Mouse (Mus musculus) frontal cortex, postnatal 10 days (tissue): ENCODE data around the gene Prr5.
"Not testable (repeated sequence)": the region's sequence is repeated elsewhere in the genome, so short reads cannot be mapped to it uniquely, and the experiment has no call there.

Source experiments
- DNase-seq, 2 experiments: peaks; one replicate each; pipeline ENCODE4 v3.0.0; 2022; ENCODE audit warnings: low spot score in 2 of 2, mixed read lengths in 1 of 2

The Prr5 gene

DNA sequence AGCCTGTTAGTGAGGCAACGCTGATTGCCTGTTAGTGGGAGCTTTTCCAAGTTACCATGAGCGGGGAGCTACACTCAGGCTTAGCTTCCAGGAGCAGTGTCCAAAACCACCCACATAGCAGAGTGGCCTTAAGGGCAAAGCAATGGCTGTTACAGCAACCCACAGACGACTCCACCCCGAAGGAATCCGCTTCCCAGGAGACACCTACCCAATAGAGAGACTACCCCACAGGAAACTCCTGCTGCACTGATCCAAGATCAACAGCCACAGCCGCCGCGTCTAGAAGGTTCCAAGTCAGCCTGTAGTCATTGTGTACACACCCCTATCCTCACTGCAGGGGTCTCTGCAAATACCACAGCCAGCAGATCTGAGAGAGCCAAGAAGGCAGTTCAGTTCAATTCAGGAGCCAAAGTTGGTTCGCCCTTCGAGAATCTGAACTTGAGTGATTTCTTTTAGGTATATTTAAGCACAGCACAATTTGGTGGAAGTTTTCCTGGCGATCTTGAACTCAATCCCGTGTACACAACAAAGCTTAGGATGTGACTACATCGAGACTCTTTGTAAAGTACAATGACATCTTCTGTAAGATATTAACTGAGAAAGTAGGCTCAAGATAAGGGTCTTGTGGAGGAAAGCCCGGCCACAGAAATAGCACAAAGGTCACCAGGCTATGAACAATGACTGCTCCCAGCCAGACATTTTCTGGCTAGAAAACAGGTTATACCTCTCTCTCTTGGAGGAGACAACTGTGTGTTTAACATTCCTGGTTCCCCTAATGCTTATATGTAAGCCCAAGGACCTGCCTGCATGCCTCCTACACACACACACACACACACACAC is 43.4 kb downstream of the Prr5 start:
- no peak for DNase-seq

DNA sequence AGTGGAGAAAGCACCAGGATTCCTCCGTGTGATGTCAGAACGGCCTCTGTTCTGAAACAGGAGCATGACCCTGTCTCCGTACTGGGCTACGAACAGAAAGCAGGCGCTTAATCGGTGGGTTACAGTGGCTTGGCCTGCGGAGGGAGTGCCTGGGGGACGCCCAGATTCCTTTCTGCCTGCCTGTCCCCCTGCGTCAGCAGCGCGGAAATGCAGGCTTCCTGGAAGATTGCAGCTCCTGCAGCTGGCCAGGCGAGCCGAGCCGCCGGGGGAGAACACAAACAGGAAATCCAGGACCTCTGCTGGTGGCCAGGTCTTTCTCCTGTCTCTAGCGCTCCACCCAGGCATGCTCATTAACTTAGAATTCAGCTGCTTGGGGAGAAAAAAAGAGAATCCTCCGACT is 45.3 kb downstream of the Prr5 start:
- DNase-seq, result peak in 1 of 2 experiments; percentile 53

DNA sequence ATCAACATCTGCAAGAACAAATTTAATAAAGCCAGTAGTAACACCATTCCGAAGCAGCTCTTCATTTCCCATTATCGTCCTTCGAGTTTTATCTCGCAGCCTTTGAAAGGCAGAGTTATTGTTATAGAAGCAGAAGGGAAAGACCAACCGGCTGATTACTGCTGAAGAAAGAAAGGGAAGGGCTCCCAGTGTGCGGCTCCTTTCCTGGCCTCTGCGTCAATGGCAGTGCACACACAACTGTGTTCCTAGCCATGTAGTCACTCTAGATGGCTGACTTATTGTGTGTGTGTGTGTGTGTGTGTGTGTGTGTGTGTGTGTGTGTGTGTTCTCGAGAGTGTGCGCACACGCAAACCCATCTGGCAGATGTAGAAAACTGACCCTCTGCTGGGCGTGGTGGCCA is 45.7 kb downstream of the Prr5 start:
- DNase-seq, result no peak

GRCm38 (mm10) chr15:84717570-84718270 is 48.3 kb downstream of the Prr5 start:
- DNase-seq, result not testable (repeated sequence)

DNA sequence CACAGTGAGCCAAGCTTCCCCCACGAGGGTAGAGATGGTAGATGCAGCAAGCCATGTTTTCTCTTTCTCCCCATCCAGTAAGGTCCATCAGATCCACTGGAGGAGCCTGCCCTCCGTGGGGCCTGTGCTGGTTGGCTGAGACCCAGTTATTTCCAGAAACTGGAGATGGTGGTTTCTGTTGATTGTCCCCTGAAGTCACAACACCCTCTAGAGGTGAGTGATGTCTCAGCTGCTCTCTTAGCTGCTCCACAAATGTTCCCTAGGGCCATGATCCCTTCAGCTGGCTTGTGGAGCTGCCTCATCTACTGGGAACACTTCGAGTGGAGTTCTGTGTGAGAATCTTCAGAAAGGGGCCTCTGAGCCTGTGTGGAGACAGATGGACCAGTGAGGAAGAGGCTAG is 49.4 kb downstream of the Prr5 start:
- no peak for DNase-seq

GRCm38 (mm10) chr15:84719791-84720190 is 50.4 kb downstream of the Prr5 start, which contains the start of gene Arhgap8:
Gene Arhgap8 (plus strand): TSS chr15:84720052.
- no peak for DNase-seq

GRCm38 (mm10) chr15:84720291-84721204 is 51.1 kb downstream of the Prr5 start:
- no peak for DNase-seq

DNA sequence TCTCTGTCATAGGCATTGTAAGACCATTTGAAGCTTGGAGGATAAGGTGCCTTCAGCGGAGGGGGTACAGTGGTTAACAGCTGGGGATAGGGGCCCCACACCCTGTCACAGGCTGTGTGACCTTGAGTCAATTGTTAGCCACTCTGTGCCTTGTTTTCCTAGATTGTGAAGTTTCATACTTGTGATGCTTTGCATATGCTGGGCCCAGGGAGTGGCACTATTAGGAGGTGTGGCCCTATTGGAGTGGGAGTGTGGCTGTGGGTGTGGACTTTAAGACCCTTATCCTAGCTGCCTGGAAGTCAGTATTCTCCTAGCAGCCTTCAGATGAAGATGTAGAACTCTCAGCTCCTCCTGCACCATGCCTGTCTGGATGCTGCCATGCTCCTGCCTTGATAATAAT is 54.2 kb downstream of the Prr5 start:
- DNase-seq, result not testable (repeated sequence)

DNA sequence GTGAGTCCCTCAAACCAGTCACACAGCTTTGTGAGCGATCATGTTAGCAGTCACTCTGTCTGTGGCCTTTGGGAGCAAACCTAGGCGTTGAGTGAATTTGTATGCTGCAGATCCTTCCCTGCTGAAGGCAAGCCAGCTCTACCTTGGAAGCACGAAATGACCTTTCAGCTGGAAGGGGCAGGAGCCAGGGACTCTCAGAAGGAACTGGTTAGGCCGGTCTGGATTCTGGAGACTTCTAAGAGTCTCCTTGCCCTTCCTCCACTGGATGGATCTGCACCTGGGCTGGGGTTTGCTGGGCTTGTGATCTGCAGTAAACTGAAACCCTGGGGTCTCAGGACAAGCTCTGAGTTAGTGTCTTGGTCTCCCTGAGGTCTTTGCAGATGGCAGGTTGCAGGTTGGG is 54.8 kb downstream of the Prr5 start:
- DNase-seq, result no peak

DNA sequence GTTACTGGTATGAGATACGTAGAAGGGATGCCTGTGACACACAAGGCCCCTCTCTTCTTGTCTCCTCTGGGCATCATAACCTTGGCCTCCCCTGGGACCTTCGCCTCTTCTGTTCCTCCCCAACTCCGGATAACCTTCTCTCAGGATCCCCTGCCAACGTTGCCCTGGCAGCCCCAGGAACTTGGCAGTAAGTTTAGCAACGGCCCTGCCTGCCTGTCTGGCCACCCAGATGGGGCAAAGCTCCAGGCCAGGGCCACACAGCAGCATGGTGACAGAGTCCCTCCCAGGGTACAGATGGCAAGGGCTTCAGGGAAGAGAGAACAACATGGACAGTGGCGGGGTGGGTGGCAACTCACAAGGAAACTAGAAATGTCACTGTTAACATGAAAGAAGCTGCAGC is 60.3 kb downstream of the Prr5 start:
- DNase-seq, result peak; percentile 26 to 45

- no peak for DNase-seq
Observed at GRCm38 (mm10) chr15:84730893-84731292, 61.5 kb downstream of the Prr5 start.

- no peak for DNase-seq
Observed at GRCm38 (mm10) chr15:84731676-84732424, 62.4 kb downstream of the Prr5 start.

DNA sequence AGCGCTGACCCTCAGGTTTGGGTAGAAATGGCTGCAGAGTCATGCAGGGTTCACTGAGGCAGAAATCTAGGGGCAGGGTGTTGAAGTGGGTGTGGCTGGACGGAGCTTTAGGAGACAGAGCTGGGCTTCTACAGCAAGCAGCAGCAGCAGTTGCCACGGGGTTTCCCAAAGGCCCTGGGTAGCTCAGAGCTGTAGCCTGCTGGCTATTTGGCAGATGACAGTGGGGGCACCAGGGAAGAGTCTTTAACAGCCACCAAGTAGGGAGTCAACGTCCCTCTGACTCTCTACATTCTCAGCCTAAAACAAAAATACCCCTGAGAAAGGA is 63.0 kb downstream of the Prr5 start:
- DNase-seq, result no peak

GRCm38 (mm10) chr15:84736346-84736993 is 67.0 kb downstream of the Prr5 start:
- DNase-seq, result peak in 1 of 2 experiments; percentile 15

DNA sequence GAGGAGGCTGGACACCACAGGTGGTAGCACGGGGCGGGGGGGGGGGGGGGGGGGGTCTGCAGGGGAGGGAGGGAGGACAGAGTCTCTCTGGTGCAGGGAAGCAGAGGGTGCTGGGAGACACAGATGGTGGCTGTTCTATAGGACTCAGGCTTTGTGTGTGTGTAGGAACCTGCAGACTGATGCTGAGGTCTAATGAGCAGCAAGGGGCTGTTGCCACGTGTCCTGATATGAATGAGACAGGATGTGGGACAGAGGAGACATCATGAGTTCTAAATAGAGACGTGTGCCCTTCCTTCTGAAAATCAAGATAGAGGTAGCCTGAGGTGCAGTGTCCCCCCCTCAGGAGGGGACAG is 67.5 kb downstream of the Prr5 start:
- no peak for DNase-seq

- no peak for DNase-seq
Observed at GRCm38 (mm10) chr15:84738246-84738645, 68.8 kb downstream of the Prr5 start.

DNA sequence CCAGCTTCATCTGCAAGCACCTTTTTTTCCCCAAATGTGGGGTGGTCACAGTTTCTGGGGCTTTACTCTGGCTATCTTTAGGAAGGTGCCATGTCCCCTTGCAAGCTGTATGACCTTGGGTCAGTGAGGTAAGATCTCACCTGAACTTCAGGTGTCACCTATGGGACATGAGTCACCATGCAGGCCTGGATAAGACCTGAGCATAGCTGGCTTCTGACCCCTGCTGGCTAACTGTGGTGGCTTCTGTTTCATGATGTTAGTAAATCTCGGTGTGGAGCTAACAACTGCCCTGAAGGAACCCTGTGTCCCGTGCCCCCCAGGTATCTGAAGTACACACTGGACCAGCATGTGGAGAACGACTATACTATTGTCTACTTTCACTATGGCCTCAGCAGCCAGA is 72.2 kb downstream of the Prr5 start:
- no peak for DNase-seq

GRCm38 (mm10) chr15:84743347-84743746 is 73.9 kb downstream of the Prr5 start:
- no peak for DNase-seq

DNA sequence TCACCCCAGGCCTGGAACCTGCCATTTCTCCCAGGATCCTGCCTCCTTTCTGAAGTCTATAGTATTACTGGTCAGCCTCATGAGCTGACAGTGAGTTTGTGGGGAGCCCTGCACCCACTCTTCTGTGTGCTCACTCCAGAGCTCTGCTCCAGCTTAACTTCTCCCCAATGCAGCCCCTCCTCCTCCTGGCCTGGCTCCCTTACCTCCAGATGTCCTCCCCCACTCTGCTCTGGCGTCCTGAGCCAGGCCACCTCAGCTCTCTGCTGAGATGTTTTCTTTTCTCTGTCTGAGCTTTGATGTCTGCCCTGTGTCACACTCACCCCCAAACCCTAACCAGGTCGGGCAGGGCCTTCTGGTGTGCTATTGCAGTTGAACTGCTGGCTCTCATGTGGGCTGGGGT is 74.9 kb downstream of the Prr5 start:
- no peak for DNase-seq

DNA sequence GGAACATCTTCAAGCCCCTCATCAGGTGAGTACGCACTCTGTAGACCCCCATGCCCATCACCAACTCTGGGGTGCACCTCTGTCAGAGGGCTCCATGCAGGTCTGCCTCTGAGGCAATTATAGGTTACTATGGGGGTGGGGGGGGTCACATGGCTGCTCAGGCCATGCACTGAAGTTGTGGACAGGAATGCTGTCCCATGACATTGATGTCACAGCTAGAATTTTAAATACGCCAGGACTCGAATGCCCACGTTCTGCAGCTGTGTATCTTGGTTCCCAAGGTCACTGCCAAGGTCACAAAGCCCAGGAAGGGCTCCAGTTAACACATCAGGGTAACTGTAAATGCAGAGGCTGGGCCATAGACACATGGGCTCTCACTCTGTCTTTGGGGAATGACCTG is 76.4 kb downstream of the Prr5 start:
- no peak for DNase-seq
